Mouse (Mus musculus): ENCODE data around the gene Ahr.

- TF ChIP-seq CTCF (IDR thresholded peaks at IDR 0.05 in 2 of 3, conservative IDR thresholded peaks at IDR 0.05 in 1 of 3; ENCODE audit: control insufficient read depth in 1 of 3, insufficient read depth in 1 of 3, low read depth in 2 of 3, low read length in 3 of 3, poor library complexity in 1 of 3, severe bottlenecking in 1 of 3) = no peak
- no peak for TF ChIP-seq JUND (IDR thresholded peaks at IDR 0.05; ENCODE audit: low read depth, low read length)
- TF ChIP-seq NRF1 (IDR thresholded peaks at IDR 0.05; ENCODE audit: insufficient read depth, low read depth, low read length, poor library complexity, severe bottlenecking) = no peak
- TF ChIP-seq EP300 (IDR thresholded peaks at IDR 0.05; ENCODE audit: low read depth in 1 of 2, low read length in 2 of 2) = no peak
- no peak for TF ChIP-seq POLR2A (IDR thresholded peaks at IDR 0.05; ENCODE audit: control insufficient read depth in 1 of 2, insufficient read depth in 1 of 2, low read depth in 1 of 2, low read length in 2 of 2, poor library complexity in 1 of 2)
- TF ChIP-seq ELF1 (IDR thresholded peaks at IDR 0.05; ENCODE audit: low read depth, low read length) = no peak
- TF ChIP-seq E2F4 (IDR thresholded peaks at IDR 0.05; ENCODE audit: borderline replicate concordance, low read depth, low read length) = no peak
- TF ChIP-seq TAL1 (IDR thresholded peaks at IDR 0.05; ENCODE audit: low read length) = no peak
Observed at GRCm38 (mm10) chr12:35534754-35535236, at the start of gene Ahr.

Data from MEL (cell line).